Mouse (Mus musculus) thymus, postnatal 14 days (tissue): ENCODE results near the gene Cabin1.
"Not testable (repeated sequence)": the region's sequence is repeated elsewhere in the genome, so short reads cannot be mapped to it uniquely, and the experiment has no call there.

Experiments used
- DNase-seq: peaks from one replicate; pipeline ENCODE4 v3.0.0; 2021

Gene Cabin1

DNA sequence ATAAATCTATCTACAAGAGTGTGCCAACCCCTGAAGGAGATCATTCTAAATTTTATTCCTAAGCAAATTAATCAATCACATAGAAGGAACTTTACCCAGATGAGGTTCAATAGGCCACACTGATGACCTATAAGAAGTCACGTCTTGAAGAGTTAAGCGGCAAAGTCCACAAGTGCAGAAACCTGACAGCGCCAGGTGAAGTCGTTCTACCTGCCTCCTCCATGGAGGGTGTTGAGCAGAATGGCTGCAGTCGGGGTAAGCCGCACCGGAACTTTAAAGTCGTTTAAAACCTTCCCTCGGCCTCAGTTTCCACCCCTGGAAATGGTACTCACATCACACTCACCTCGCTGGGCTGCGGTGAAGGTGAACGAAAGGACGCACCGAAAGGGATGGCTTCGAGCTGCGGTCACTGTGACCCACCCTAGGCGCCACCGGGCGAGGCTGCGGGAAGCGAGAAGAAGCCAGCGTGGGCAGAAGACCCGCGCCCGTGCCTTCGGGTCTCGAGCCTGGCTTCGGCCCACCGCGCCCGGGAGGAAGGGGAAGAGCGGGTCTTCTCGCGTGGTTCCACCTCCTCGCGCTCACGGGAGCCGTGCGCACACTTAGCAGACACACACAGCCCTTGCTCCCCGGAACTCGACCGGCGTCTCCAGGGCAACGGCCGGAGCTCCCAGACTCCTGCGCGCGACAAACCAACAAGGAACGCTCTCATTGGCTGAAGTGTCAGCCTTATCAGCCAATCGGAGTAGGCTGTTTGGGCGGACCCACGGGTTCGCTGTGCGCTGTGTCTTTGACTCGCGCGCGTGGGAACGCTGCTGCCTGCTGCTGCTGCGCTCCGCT is at the start of gene Cabin1:
Cabin1 (minus strand) TSS at position 660 of the 837 bp plus-strand sequence.
- DNase-seq = peak; percentile 97

DNA sequence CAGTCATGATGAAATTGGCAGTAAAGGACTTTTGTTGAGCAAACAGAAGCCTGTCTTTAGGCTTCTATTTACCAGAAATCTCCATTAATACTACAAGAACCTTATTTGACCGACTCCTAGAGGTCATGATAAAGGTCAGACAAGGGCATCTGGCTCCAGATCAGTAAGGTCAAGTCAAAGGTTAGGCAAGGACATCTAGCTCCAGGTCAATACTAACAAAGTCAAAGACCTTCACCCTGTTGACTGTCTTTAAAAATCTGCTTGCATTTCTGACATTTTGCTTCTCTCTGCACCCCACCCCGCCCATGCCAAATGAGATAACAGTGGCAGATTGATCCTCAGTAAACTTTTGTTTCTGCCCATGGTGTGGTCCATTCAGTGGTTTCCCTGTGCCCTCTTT is 40.1 kb upstream of the Cabin1 start:
- DNase-seq = no peak

DNA sequence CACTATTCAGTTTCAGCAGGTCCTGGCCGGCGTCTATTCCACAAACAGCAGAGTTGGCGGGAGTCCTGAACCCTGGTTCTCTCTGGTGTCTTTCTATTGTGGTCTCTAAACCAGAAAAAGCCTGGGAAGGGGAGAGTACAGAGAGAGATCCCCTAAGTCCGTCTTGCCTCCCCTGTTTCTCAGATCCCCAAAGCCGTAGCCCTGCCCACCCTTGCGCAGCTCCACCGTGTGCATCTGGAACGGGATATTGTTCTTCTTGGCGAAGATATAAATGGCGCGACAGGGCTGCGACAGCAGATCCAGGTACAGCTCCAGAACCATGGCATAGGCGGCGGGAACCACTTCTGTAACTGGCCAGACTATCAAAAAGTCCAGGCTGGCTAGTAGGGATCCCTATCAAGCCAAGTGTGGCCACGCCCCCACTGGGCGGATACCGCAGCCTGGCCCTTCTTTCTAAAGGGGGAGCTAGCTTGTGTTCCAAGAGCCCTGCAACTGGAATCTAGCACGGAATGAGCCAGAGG is 34.1 kb upstream of the Cabin1 start, which contains the start of gene Gstt1:
Gstt1 (minus strand) TSS at position 409 of the 521 bp plus-strand sequence.
- DNase-seq = no peak

DNA sequence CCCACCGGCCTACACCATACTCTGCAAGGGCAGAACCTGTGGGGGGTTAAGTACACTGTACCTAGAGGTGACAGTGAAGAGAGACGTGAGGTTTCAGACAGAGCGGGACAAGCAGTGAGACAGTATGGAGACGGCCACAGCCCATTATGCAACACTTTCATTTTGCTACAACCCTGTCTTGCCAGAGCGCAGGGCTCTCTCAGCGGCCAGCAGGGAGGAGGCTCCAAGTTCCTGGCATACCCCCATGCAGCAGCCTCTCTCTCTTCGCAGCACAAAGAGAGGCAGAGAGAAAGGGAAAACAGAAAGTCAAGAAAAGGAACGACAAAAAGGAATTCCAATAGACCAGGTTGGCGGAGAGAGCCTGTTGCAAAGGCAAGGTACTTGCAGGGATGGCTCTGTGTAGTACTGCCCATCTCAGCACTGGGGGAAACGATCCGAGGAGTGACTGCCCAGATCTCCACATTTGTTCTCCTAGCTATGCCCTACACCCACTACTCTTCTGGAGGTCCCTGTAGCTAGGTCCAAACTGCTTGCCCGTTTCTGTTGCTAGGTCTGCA is 33.6 kb upstream of the Cabin1 start:
- DNase-seq = peak; percentile 20

DNA sequence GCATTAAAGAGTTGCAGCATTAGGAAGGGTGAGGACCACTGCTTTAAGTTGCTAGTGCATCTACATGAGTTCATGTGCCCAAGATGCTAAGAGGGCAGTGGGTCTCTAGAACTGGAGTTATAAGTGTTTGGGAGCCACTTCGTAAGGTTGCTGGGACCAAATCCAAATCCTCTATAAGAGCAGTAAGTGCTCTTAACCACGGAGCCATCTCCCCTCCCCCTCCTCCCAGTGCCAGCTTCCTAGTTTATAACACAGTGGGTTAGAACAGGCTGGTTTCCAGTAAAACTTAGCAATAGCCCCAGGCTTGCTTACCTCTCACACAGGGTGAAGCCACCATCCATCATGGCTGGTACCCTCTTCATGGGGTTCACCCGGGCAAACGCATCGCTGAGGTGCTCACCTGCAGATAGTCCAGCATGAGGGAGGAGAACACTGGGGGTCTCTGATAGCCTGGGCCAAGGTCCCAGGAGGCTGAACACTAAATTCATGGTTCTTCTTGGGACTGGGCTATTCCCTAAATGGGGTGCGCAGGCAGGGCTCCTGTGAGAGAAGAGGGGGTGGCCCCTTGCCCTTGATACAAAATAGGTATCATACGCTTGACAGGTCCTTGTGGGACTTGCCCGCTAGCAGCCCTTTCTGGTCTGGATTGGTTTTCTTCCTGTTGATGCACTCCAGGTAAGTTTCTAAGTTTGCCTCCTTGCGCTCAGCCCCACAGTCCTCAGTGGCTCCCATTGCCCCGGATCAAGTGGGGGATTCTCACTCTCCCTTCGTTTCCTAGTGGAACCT is 32.8 kb upstream of the Cabin1 start:
- DNase-seq = no peak

DNA sequence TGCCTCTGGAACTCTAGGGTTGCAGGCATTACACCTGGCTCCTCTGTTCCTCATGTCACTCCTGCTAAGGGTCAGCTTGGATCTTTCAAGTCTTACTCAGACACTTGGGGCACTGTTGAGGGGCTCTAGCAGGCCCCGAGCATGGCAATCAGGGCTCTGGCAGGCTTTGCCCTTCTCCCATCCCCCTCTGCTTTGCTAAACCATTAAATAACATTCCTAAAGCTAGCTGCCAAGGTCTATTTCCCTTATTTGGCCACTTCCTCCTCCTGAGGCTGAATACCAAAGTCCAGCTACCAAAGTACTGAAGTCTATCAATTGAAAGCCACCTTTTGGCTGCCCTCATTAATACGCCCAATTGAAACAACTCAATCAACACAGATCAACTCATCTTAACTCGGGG is 30.7 kb upstream of the Cabin1 start:
- no peak for DNase-seq

DNA sequence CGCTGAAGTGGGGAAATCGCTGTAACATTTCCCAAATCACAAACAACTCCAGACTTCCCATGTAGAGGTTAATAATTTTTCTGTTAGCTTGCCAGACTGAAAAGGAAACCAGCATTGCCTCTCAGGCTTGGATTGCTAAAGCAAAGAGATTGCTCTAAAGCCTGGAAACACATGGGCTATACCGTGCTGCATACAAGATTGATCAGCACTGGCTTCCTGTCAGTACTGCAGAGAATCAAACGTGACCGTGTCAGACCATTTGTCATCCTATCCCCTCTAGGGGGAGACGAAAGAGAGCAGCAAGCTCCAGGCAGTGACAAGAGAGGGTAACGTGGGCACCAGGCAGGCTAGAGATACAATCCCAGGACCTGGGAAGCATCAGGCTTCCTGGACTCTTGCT is 26.6 kb upstream of the Cabin1 start:
- DNase-seq = peak; percentile 51

DNA sequence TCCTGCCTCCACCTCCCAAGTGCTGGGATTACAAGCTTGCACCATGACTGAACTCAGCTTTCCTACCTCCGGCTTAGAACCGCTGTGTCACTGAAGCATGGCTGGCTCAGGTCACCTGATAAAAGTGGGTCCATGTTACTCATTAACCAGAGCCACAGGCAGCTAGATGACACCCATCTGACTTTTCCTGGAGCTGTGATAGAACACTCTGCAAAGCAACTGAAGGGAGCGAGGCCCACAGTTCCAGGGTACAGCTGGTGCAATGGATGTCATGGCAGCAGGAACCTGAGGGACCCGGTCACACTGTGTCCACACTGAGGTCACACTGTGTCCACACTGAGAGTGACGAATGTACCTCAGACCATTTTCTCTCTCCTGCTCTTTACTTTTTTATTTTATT is 25.7 kb upstream of the Cabin1 start:
- DNase-seq = no peak

DNA sequence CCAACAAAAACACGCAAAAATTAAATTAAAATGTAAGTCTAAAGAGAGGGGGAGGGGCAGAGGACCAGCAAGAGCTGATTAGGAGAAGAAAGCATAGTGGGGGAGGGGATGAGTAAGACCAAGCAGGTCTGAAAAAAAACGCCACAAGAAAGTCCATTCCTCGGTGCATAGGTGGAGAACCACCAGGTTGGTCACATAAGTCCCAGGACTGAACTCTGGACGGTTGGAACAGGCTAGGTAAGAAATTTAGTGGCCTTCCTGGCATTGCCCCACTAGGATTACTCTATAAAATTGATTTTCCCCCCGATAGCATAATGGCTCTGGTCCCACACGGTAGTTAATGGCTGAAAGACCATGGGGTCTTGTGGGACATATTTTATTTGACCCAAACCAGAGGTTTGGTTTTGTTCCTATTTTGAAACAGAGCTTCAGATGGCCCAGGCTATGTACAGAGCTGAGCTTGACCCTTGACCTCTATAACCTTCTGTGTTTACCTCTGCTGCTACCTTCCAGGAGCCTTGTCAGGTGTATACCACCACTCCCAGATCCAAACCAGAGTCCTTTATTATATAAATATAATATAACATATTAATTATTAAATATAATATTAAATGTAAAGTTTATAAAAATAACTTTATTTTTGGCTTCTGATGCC is 25.1 kb upstream of the Cabin1 start:
- no peak for DNase-seq

DNA sequence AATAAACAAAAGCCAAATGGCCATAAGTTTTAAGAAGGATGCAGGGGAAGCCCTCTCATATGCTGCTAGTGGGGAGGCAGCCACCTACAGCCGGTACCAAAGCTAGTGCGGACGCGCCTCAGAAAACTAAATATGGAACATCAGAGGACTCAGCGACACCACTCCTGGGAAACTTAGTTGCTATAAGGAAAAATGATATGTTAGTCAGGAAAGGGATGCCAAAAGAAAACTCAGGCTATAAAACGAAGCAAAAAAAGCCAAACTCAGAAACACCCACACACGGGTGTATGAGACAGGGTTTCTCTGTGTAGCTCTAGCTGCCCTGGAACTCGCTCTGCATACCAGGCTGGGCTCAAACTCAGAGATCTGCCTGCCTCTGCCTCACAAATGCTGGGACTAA is 24.1 kb upstream of the Cabin1 start:
- no peak for DNase-seq

DNA sequence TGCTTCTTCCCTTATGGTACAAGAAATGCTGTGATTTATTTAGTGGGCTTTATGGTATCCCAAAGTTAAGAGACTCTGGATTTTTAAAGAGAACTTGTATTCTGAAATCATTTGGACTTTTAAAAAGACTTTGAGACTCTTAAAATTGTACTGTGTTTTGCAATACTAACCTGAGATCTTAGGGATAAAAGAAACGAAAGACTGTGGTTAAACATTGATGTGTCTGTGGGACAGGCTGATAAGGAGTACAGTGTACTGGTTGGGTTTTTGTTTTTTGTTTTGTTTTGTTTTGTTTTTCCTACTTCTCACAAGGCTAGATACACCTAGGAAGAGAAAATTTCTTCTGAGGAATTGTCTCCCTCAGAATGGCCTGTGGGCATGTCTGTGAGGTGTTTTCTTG is 21.3 kb upstream of the Cabin1 start:
- no peak for DNase-seq

DNA sequence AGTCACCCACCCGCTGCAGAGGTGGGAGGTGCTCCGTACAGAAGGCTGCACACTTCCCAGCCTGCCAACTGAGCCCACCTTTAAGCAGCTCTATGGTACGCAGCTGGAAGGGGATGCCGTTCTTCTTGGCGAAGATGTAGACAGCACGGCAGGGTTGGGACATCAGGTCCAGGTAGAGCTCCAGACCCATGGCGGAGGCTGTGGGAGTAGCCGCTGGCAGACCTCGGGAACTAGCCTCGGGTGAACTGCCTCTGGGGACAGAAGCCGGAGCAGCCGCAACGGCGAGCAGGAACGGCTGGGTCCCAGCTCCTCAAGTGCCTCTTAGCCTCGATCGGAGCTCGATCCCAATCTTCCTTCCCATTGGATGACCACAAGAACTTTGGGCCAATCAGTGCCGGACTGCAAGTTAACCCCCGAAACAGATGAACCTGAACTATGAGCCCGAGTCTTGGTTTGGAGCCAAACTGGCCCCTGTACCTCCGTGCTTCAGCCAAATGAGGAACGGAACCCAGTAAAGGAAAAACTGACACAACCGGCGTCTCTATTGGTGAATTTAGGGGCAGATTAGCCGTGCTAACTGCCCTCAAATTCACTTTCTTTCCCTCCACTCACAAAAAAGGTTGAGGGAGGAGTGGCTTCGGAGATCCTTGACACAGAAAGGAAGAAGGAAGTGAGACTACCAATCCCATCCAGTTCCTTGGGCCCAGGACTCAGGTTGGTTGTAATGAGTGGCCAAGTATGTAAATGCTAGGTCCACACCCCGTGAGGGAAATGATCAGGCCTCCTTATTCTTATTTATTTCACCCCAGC is 16.8 kb upstream of the Cabin1 start, which contains the start of the genes Gm20441 and Gstt3:
Gm20441 (minus strand) TSS at position 186 of the 810 bp plus-strand sequence.
Gstt3 (minus strand) TSS at position 646 of the 810 bp plus-strand sequence.
- DNase-seq = peak; percentile 28

DNA sequence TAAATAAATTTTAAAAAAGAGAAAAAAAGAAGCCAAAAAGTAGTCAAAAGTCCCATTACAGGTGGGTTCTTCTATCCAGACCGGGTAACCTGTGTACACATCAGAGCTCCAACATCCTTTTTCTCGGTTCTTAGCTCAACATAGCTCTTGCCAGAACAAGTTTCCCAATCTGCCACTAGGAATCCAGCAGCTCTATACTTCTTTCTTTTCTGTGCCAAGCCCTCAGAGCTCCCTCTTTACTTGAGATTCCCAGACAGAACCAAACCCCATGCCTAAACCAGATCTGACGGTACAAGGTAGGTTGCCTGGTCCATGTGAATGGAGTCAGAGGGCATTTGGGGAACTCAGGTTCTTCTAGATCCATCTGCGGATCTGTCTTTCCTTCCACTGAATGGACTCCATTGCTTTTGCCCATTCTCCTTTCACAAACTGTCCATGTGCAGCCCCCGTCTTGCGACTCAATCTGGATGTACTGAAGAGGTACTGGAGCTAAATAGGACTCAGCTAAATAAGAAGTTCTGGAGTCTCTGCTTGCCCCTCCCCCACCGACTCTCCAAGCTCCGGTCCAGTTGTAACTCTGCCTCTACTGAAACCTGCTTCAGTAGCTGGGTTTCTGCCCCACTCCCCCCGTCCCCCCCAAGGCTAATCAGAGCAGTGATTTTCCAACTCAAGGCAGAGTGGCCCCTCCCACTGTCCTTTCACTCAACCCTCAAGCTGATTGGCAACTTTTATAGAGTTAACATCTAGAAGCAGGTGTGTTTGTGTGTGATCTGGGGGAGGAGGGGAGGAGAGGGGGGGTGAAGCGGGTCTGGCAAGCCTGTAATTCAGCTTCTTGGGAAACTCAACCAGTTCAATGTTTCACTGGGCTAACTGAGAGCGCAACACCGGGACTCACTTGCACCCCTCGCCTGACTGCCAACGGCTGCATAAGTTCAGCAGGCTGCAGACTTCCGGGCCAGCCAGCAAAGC is 15.3 kb upstream of the Cabin1 start:
- DNase-seq = peak; percentile 21

DNA sequence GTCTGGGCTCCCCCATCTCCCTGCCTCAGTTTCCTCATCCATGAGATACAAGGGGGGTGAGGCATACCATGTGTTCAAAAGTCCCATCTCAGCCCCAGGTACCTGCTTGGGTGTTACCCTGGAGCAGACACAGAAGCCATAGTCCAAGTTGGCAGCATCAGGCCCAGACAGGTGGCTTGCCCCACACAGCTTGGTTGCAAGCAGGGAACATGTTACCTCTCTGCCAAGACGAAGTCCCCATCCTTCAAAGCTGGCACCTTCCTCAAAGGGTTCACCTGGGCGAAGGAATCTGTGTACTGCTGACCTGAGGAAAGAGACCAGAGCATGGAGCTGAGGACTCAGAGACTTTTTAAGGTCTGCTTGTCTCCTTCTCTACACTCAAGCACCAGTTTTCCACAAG is 13.7 kb upstream of the Cabin1 start:
- no peak for DNase-seq

DNA sequence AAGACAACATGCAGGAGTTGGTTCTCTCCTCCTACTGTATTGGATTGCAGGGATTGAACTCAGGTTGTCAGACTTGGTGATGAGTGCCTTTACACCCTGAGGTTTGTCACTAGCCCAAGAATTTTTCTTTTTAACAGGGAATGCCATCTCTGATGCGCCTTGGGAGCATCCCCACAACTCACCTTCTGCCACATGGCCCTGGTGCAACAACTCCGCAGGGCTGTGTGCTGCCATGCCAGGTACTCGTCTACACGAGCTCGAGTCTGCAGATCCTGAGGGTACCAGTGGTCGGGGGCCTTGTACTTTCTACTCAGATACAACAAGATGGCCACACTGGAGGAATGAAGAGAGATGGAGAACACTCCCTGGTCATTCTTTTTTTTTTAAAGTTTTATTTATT is 12.4 kb upstream of the Cabin1 start:
- no peak for DNase-seq

DNA sequence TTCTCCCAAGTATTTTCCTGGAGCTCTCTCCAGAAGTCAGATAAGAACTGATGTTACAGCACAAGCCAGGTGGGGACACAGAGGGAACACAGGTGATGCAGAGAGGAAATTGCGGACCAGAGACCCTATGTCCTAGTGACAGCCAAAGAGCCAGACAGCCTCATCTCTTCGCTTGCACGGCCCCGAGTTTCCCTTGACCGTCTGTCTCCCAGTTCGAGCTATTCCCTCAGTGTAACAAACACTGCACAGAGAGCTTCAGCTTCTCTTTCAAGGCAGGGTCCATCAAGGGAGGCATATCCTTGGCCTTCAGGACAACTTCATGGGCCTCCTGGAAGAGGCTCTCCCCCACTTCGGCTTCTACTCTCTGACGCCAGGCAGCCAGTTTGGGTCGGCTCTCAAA is 10.4 kb upstream of the Cabin1 start:
- no peak for DNase-seq

DNA sequence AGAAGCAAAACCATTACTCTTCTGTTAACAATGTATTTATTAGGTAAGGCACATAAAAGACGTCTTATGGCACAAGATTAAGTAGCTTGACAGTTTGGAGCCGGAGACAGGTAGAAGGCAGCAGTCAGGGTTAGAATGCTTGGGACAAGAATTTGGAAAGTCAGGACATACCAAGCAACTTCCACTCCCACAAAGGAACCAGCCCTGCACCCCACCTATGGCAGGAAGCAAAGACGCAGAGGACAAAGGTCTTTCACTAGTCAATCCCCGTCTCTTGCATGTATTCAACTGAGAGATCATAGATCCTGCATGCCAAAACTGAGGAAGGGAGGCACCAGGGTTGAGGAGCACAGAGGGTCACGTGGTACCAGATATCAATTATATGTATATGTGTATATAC is 10.0 kb upstream of the Cabin1 start:
- no peak for DNase-seq

DNA sequence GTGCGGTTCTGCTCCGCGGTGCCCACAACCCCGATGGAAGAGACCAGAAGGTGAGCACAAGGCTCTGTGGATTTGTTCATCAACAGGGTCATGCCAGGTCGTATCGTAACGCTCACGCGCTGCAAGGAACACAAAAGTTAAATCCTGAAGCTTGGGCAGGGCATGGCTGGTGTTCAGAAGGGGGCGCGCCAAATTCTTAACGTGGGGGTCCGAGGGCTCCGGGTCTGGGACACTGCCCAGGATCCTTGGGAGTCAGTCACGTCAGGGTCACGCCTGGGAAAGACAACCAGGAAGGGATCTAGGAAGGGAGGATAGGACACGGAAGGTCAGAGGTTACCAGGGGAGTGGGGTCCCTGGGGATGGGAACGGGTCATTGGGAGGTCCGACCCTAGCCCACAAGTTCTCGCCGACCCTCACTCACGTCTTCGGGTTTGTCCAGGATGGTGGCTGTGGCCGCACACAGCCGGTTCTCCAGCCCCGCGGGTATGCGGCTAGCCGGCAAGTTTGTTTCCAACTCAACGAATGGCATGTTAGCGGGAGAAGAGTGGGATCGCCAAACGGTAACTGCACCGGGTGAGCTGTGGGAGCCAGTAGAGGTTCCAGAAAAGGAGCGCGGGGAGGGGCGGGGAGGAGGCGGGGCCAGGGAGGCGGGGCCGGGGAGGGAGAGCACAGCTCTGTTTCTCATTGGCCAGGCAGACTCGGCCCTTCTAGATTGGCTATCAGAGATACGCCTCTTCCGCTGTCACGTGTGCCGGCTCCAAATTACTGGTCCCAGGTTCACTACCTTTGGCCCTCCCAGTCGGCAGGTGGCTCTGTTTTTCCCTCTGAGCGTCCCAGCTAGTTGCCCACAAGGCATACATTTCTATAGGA is 8.9 kb upstream of the Cabin1 start, which contains the start of gene Ddt:
Ddt (minus strand) TSS at position 620 of the 870 bp plus-strand sequence.
- DNase-seq = peak; percentile 90

DNA sequence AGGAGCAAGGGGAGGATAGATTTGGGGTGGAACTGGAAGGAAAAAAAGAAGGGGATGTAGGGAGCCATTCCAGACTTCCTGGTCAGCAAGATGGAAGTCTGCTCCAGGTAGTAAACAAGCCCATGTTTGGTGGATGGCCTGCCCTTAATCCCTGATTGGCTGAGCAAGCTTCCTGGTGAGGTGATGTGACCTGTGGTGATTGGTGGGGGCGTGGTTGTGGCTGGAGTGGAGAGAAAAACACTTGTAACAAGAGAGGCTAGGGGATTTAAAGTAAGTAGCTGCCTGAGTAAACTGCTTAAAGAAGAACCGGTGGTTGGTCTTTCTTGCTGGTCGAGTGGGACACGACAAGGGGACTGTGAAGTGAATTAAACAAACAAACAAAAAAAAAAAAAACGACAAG is 3.6 kb upstream of the Cabin1 start:
- DNase-seq = not testable (repeated sequence)

DNA sequence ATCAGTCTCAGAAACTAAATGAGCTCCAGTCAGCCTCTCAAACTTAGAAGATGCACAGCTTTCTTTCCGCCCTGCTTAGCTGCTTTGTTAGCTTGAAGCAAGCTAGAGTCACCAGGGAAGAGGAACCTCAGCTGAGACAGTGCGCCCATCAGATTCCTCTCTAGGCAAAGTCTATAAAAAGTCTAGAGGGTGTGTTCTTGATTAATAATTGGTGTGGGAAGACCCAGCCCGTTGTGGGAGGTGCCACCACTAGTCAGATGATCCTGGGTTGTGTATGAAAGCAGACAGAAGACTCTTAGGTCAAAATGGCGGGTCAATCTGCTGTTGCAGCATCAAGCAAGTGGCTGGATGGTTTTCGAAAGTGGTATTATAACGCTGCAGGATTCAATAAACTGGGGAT is 2.7 kb upstream of the Cabin1 start:
- no peak for DNase-seq
